Mouse (Mus musculus): ENCODE measurements at regions not wholly inside any gene's neighbourhood (a gene's known extent, or its start where the extent isn't known, plus 50 kb on each side); places are given as distances from the start of the nearest gene placed in this dataset.
A peak's percentile ranks its signal among the peaks of the same experiment; 100 is the strongest.

GRCm38 (mm10) chr2:135560856-135561255 is 98.0 kb upstream of the Plcb4 start:
- Histone ChIP-seq H3K4me3 (no peak overlapping the region), H3K4me1 (peaks cover 4% of the 10 kb centered on the region; the same call in 1 of the 2 replicates), H3K27ac (no peak overlapping the region), H3K36me3 (no peaks in the 10 kb centered on the region), H3K27me3 (no peaks in the 10 kb centered on the region), H3K4me2 (no peak overlapping the region), H3K9me3 (no peaks in the 10 kb centered on the region), H3K9ac (no peak overlapping the region)
- ATAC-seq (ENCODE audit: borderline replicate concordance, extremely low read depth, low FRiP score, low TSS enrichment) = no peak
- 70% methylated on average over 1 of the region's 1 CpGs for WGBS

- H3K4me2 ChIP-seq = no peak overlapping the region
- WGBS = 55% methylated on average over 7 of the region's 7 CpGs
- no peak overlapping the region for H3K27ac ChIP-seq
- H3K4me1 ChIP-seq = peaks cover 4% of the 10 kb centered on the region; the same call in 1 of the 2 replicates
- H3K36me3 ChIP-seq = no peaks in the 10 kb centered on the region
- H3K9ac ChIP-seq = no peak overlapping the region
- H3K27me3 ChIP-seq = no peaks in the 10 kb centered on the region
- no peaks in the 10 kb centered on the region for H3K9me3 ChIP-seq
- ATAC-seq (ENCODE audit: borderline replicate concordance, extremely low read depth, low FRiP score, low TSS enrichment) = no peak
- no peak overlapping the region for H3K4me3 ChIP-seq
Measured at GRCm38 (mm10) chr2:135561716-135562115, 97.1 kb upstream of the Plcb4 start.

DNA sequence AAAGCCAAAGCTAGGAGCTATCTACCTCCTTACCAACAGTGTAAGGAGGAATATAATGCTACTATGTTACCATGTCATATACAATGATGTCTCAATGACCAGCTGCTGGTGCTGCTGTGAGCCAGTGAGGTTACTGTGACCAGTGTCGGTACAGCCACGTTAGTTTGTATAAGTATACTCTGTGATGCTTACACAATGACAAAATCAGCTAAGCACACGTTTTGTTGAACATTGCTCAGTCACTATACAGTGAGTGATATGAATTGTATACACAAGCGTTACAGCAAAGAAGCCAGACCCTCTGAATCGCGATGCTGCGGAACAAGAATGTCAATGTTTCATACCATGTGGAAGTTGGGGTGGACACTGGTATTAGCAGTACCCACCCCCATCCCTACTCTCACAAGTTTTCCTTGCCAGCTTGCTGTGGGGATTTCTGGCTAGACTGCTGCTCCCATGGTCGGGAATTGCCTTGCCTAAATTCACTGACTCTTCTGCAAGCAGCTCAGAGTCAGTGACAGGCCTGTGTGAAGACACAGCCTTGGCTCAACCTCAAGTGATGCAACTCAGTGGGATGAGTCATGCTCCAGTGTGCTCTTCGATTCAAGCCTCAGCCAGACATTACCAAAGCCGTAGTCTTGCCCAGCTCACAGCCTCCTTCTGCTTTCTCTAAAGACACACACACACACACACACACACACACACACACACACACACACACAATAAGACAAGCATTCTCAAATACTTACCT is 96.5 kb upstream of the Plcb4 start:
- no peak overlapping the region for H3K4me3 ChIP-seq
- H3K9ac ChIP-seq = no peak overlapping the region
- H3K27ac ChIP-seq = 0 out of 2 replicates have a peak overlapping the region, but pooled peaks have one; percentile 8
- no peaks in the 10 kb centered on the region for H3K27me3 ChIP-seq
- no peaks in the 10 kb centered on the region for H3K9me3 ChIP-seq
- WGBS = 52% methylated on average over 10 of the region's 10 CpGs
- no peak overlapping the region for H3K4me2 ChIP-seq
- ATAC-seq (ENCODE audit: borderline replicate concordance, extremely low read depth, low FRiP score, low TSS enrichment) = peak; percentile 88
- peaks cover 4% of the 10 kb centered on the region; the same call in 1 of the 2 replicates for H3K4me1 ChIP-seq
- H3K36me3 ChIP-seq = no peaks in the 10 kb centered on the region

DNA sequence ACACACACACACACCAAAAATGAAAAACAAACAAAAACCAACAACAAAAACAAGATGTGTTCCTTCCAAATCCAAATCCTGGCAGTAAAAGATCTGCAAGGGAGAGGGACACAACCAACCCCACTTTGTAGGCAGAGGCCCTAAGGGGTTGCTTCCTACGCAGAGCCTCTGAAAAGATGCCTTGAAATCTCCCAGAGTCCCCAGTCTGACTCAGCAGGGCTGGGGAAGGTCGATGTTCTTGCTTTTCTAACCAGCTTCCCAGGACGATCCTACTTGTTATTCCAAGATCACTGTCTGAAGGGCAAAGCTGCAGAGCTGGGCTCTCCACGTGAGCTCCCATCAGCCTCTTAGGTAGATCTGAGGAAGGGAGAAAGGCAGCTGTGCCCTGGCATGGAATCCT is 94.6 kb upstream of the Plcb4 start:
- H3K27me3 ChIP-seq = no peaks in the 10 kb centered on the region
- H3K9ac ChIP-seq = no peak overlapping the region
- H3K27ac ChIP-seq = no peak overlapping the region
- H3K36me3 ChIP-seq = no peaks in the 10 kb centered on the region
- no peak for ATAC-seq (ENCODE audit: borderline replicate concordance, extremely low read depth, low FRiP score, low TSS enrichment)
- no peaks in the 10 kb centered on the region for H3K9me3 ChIP-seq
- peaks cover 4% of the 10 kb centered on the region; the same call in 1 of the 2 replicates for H3K4me1 ChIP-seq
- H3K4me2 ChIP-seq = no peak overlapping the region
- H3K4me3 ChIP-seq = no peak overlapping the region
- 77% methylated on average over 4 of the region's 4 CpGs for WGBS

DNA sequence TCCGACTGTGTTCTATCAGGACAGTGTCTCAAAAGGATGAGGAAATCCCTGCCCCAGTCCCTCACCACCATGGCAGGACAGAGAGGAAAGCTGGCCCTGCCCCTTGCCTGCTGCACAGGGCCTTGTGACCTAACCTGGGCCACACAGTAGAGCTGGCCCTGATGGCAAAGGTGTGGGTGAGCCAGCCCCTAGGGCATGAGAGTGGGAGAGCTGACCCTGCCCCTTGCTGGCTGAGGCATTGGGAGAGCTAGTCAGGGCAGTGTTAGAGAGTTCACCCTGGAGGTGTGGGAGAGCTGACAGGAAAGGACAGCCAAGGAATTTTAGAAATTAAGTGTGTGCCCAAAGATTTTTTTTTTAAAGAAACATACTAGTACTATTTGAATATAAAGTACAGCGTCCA is 90.5 kb upstream of the Plcb4 start:
- no peak for ATAC-seq (ENCODE audit: borderline replicate concordance, extremely low read depth, low FRiP score, low TSS enrichment)

DNA sequence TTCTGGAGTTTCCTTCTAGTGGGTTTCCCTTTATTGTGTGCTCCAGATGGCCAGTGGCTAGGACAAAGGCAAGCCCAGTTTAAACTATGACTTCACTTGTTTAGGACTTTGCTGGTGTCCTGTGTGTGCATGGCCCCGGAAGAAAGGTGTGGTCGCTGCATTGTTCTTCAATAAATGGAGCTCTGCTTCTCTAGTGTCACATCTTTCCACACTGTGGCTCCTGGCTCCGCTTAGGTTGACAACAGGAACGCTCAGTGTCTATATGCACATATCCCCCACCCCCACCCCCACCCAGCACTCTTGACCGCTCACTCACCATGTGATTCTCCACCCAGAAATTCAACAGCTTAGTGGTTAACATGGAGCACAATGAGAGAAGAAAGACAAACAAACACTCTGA is 87.2 kb upstream of the Plcb4 start:
- no peak for ATAC-seq (ENCODE audit: borderline replicate concordance, extremely low read depth, low FRiP score, low TSS enrichment)
- Histone ChIP-seq H3K36me3 (no peaks in the 10 kb centered on the region), H3K9ac (no peak overlapping the region), H3K9me3 (no peaks in the 10 kb centered on the region), H3K4me1 (no peaks in the 10 kb centered on the region), H3K4me2 (no peak overlapping the region), H3K4me3 (no peak overlapping the region), H3K27me3 (no peaks in the 10 kb centered on the region), H3K27ac (no peak overlapping the region)
- 65% methylated on average over 5 of the region's 5 CpGs for WGBS

More for the DNA sequence above, 90.5 kb upstream of the Plcb4 start:
- Histone ChIP-seq H3K36me3 (no peaks in the 10 kb centered on the region), H3K9me3 (no peaks in the 10 kb centered on the region), H3K9ac (no peak overlapping the region), H3K27me3 (no peaks in the 10 kb centered on the region), H3K4me1 (no peaks in the 10 kb centered on the region), H3K4me3 (no peak overlapping the region), H3K27ac (no peak overlapping the region), H3K4me2 (no peak overlapping the region)
- WGBS = 77% methylated on average over 2 of the region's 2 CpGs

GRCm38 (mm10) chr2:135577228-135577627 is 81.6 kb upstream of the Plcb4 start:
- peaks cover 6% of the 10 kb centered on the region; the same call in 1 of the 2 replicates for H3K4me1 ChIP-seq
- H3K4me2 ChIP-seq = no peak overlapping the region
- ATAC-seq (ENCODE audit: borderline replicate concordance, extremely low read depth, low FRiP score, low TSS enrichment) = no peak
- H3K9ac ChIP-seq = no peak overlapping the region
- no peak overlapping the region for H3K27ac ChIP-seq
- no peaks in the 10 kb centered on the region for H3K27me3 ChIP-seq
- H3K9me3 ChIP-seq = no peaks in the 10 kb centered on the region
- WGBS = 57% methylated on average over 5 of the region's 5 CpGs
- no peak overlapping the region for H3K4me3 ChIP-seq
- H3K36me3 ChIP-seq = no peaks in the 10 kb centered on the region

- H3K27ac ChIP-seq = no peak overlapping the region
- no peak overlapping the region for H3K4me3 ChIP-seq
- no peaks in the 10 kb centered on the region for H3K27me3 ChIP-seq
- H3K4me1 ChIP-seq = peaks cover 6% of the 10 kb centered on the region; the same call in 1 of the 2 replicates
- H3K4me2 ChIP-seq = no peak overlapping the region
- no peaks in the 10 kb centered on the region for H3K9me3 ChIP-seq
- H3K36me3 ChIP-seq = no peaks in the 10 kb centered on the region
- 16% methylated on average over 5 of the region's 5 CpGs for WGBS
- H3K9ac ChIP-seq = no peak overlapping the region
- peak; percentile 72; the same call in 1 of the 2 replicates for ATAC-seq (ENCODE audit: borderline replicate concordance, extremely low read depth, low FRiP score, low TSS enrichment)
Measured at GRCm38 (mm10) chr2:135578135-135578534, 80.7 kb upstream of the Plcb4 start.

DNA sequence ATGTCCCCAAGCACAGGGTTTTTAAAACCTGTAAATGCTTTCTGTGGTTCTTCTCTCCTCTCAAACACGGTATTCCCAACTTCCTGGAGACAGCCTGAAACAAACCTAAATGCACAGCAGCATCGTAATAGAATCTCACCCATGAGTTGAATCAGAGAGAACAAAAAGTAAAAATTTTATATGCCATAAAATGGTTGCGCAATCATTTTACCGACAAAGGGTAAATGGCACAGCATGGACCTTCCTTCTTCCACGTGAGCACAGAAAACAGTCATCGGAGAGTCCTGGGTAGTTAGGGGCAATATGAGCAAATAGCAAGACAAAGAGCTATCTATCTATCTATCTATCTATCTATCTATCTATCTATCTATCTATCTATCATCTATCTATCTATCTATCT is 79.3 kb upstream of the Plcb4 start:
- Histone ChIP-seq H3K27me3 (no peaks in the 10 kb centered on the region), H3K4me1 (peaks cover 6% of the 10 kb centered on the region; the same call in 1 of the 2 replicates), H3K4me3 (no peak overlapping the region), H3K9me3 (no peaks in the 10 kb centered on the region), H3K9ac (no peak overlapping the region), H3K27ac (no peak overlapping the region), H3K4me2 (no peak overlapping the region), H3K36me3 (no peaks in the 10 kb centered on the region)
- WGBS = 93% methylated on average over 6 of the region's 6 CpGs
- no peak for ATAC-seq (ENCODE audit: borderline replicate concordance, extremely low read depth, low FRiP score, low TSS enrichment)

DNA sequence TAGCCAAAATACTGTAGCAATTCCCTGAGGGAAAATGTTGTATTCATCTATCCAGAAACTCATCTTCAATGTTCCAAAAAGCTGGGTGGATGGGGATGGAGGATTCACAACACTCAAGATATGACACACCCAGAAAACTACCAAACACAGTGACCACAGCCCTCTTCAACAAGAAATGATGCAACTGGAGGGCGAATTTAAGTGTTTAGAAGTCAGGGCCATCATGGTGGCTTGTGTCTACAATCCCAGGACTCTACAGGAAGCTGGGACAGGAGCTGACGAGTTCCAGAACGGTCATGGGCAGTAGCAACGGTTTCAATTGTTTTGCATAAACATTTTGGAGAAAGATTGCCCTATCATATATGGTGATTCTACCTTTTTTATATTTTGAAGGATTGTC is 78.8 kb upstream of the Plcb4 start:
- H3K4me2 ChIP-seq = no peak overlapping the region
- H3K9me3 ChIP-seq = no peaks in the 10 kb centered on the region
- H3K4me3 ChIP-seq = no peak overlapping the region
- no peaks in the 10 kb centered on the region for H3K36me3 ChIP-seq
- peaks cover 6% of the 10 kb centered on the region; the same call in 1 of the 2 replicates for H3K4me1 ChIP-seq
- ATAC-seq (ENCODE audit: borderline replicate concordance, extremely low read depth, low FRiP score, low TSS enrichment) = no peak
- H3K27me3 ChIP-seq = no peaks in the 10 kb centered on the region
- H3K9ac ChIP-seq = no peak overlapping the region
- 77% methylated on average over 4 of the region's 4 CpGs for WGBS
- no peak overlapping the region for H3K27ac ChIP-seq

DNA sequence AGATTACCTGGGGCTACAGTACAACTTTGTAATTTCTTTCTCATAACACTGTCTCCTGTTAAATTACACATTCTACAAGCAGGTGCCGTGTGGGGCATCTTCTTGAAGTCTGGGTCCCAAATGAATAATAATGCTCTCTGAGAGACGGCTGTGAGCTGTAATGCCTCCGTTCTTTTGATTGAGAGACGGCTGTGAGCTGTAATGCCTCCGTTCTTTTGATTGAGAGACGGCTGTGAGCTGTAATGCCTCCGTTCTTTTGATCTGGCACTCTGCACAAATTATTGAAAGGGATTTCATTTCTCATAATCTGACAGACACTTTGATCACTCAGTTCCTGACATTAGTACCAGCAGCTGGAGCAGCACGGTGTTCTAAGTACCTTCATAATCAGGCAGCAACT is 76.5 kb upstream of the Plcb4 start:
- ATAC-seq (ENCODE audit: borderline replicate concordance, extremely low read depth, low FRiP score, low TSS enrichment) = no peak
- H3K36me3 ChIP-seq = no peaks in the 10 kb centered on the region
- no peaks in the 10 kb centered on the region for H3K27me3 ChIP-seq
- H3K4me2 ChIP-seq = no peak overlapping the region
- 49% methylated on average over 8 of the region's 8 CpGs for WGBS
- H3K9ac ChIP-seq = no peak overlapping the region
- peaks cover 6% of the 10 kb centered on the region; the same call in 1 of the 2 replicates for H3K4me1 ChIP-seq
- H3K9me3 ChIP-seq = no peaks in the 10 kb centered on the region
- H3K4me3 ChIP-seq = no peak overlapping the region
- H3K27ac ChIP-seq = no peak overlapping the region

DNA sequence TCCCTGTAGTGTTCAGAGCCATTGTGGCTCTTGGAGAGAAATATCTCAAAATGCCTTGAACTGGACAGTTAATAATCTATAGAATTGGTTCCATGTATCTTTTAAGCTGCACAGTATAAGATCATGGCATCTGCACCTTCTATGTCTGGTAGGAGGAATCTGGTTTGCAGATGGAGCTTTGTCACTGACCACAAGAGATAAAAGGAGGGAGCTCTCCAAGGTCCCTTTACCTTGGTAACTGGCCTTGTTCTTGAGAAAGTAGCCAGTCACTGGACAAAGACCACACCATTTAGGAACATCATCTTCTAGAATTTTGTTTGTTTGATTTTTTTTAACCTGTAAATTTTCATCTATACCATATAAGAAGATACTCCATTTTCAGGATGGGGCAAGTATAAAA is 52.5 kb upstream of the Plcb4 start:
- no peak for ATAC-seq (ENCODE audit: borderline replicate concordance, extremely low read depth, low FRiP score, low TSS enrichment)
- Histone ChIP-seq H3K27me3 (no peaks in the 10 kb centered on the region), H3K36me3 (no peaks in the 10 kb centered on the region), H3K4me2 (no peak overlapping the region), H3K9ac (no peak overlapping the region), H3K9me3 (no peaks in the 10 kb centered on the region), H3K4me3 (no peak overlapping the region), H3K4me1 (no peaks in the 10 kb centered on the region), H3K27ac (no peak overlapping the region)

Data from lung, embryonic 15.5 days (tissue).